Mouse (Mus musculus): Measurements from ENCODE around the gene Fer. TPM values are rescaled to one million over a fixed set of nuclear protein-coding genes. Genes with fewer than 3 reads are reported as not detected.
"Not testable (repeated sequence)": the region's sequence is repeated elsewhere in the genome, so short reads cannot be mapped to it uniquely, and the experiment has no call there.

Gene Fer
- polyA plus RNA-seq, 1 experiment from 2014 or later, result 12.6 TPM

DNA sequence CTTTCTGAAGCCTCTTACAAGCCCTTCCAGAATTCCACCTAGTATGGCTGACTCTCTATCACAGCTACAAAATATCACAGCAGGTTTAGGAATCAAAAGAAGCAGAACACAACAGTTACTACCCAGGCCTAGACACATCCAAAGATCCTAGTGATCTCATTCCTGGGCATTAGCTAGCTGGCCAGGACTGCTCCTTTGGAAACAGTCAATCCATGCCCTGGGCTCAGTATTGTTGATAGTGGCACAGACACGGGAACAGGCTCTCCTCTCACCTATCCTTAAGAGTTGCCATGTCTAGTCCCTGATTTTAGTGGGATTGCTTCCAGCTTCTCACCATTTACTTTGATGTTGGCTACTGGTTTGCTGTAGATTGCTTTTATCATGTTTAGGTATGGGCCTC is 20.6 kb upstream of the Fer start:
- no peak for TF ChIP-seq CTCF (IDR thresholded peaks at IDR 0.05; ENCODE audit: low read depth)
- Histone ChIP-seq H3K4me1 (replicated peaks; ENCODE audit: control insufficient read depth, insufficient read depth, low read length) (no peaks in the 10 kb centered on the region), H3K36me3 (ENCODE audit: control insufficient read depth, insufficient read depth) (no peaks in the 10 kb centered on the region), H3K9ac (ENCODE audit: low read depth, low read length) (no peak overlapping the region), H3K27me3 (replicated peaks; ENCODE audit: control insufficient read depth, insufficient read depth, low read length) (no peaks in the 10 kb centered on the region), H3K9me3 (ENCODE audit: control insufficient read depth) (0 out of 2 replicates have a peak, but pooled peaks cover 4% of the 10 kb centered on the region), H3K4me2 (replicated peaks; ENCODE audit: low read depth) (no peak overlapping the region), H3K4me3 (ENCODE audit: low read depth, low read length) (no peak overlapping the region), H3K27ac (ENCODE audit: low read depth, low read length) (no peak overlapping the region)
- no peak for ATAC-seq
- 87% methylated on average over 1 of the region's 1 CpGs for WGBS

DNA sequence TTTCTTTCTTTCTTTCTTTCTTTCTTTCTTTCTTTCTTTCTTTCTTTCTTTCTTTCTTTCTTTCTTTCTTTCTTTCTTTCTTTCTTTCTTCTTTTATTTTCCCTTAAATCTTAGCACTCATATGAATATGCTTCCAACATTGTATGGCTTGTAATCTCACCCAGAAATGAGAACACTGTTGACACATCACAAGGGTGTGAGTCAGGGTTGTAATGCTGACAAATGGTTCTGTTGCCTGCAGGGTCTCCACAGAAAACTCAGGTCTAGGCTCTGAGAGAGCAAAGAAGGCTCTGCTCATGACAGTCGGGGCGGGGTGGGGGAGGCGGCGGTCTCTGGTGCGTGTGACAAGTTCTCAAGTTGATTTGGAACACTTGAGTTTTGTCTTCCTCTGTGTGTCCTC is 17.9 kb upstream of the Fer start:
- Histone ChIP-seq H3K9me3 (ENCODE audit: control insufficient read depth) (0 out of 2 replicates have a peak, but pooled peaks cover under 1% of the 10 kb centered on the region), H3K9ac (ENCODE audit: low read depth, low read length) (no peak overlapping the region), H3K4me2 (replicated peaks; ENCODE audit: low read depth) (no peak overlapping the region), H3K27me3 (replicated peaks; ENCODE audit: control insufficient read depth, insufficient read depth, low read length) (no peaks in the 10 kb centered on the region), H3K27ac (ENCODE audit: low read depth, low read length) (no peak overlapping the region), H3K4me3 (ENCODE audit: low read depth, low read length) (no peak overlapping the region), H3K4me1 (replicated peaks; ENCODE audit: control insufficient read depth, insufficient read depth, low read length) (no peaks in the 10 kb centered on the region), H3K36me3 (ENCODE audit: control insufficient read depth, insufficient read depth) (no peaks in the 10 kb centered on the region)
- 74% methylated on average over 5 of the region's 5 CpGs for WGBS
- no peak for TF ChIP-seq CTCF (IDR thresholded peaks at IDR 0.05; ENCODE audit: low read depth)
- ATAC-seq, result no peak

DNA sequence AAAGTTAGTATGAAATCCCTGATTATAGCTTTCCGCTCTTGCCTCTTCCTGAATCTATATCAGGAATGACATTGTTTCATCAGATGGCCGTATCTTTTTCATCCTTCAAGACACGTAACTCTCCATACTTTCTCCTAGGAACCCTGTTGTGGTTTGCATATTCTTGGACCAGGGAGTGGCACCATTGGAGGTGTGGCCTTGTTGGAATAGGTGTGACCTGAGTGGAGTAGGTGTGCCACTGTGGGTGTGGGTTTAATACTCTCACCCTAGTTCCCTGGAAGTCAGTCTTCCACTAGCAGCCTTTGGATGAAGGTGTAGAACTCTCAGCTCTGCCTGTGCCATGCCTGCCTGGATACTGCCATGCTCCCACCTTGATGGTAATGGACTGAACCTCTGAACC is 17.1 kb upstream of the Fer start:
- not testable (repeated sequence) for H3K36me3 ChIP-seq (ENCODE audit: control insufficient read depth, insufficient read depth); H3K4me2 ChIP-seq (replicated peaks; ENCODE audit: low read depth); H3K4me1 ChIP-seq (replicated peaks; ENCODE audit: control insufficient read depth, insufficient read depth, low read length); H3K9me3 ChIP-seq (ENCODE audit: control insufficient read depth); ATAC-seq; H3K27ac ChIP-seq (ENCODE audit: low read depth, low read length); H3K27me3 ChIP-seq (replicated peaks; ENCODE audit: control insufficient read depth, insufficient read depth, low read length); H3K4me3 ChIP-seq (ENCODE audit: low read depth, low read length); H3K9ac ChIP-seq (ENCODE audit: low read depth, low read length)
- WGBS, result 90% methylated on average over 3 of the region's 3 CpGs

GRCm38 (mm10) chr17:63849151-63849550 is 13.7 kb upstream of the Fer start:
- H3K27ac ChIP-seq (ENCODE audit: low read depth, low read length), result no peak overlapping the region

DNA sequence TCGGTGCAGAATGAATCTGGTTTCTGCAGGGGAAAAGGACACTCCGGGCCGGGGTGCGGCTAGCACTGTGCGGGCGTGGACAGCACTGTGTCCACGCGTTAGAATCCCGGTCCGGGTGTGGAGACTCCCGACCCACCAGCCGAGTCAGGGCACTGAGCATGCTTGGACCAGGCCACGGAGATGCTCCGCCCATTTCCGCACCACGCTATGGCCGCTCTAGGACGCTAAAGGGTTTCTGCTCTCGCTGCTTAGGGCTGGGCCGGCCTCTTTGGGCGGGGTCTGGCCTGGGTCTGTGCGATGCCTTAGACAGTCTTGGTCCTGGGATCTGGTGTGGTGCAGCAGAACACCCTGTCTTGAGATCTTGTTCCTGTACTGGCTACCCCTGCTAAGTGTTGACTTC is 13.3 kb upstream of the Fer start:
- TF ChIP-seq CTCF (IDR thresholded peaks at IDR 0.05; ENCODE audit: low read depth), result no peak
- peak overlapping the region; percentile 41; the same call in 1 of the 2 replicates for H3K9ac ChIP-seq (ENCODE audit: low read depth, low read length)
- peak; percentile 94 for ATAC-seq
- no peaks in the 10 kb centered on the region for H3K9me3 ChIP-seq (ENCODE audit: control insufficient read depth)
- no peak overlapping the region for H3K27ac ChIP-seq (ENCODE audit: low read depth, low read length)
- H3K4me1 ChIP-seq (replicated peaks; ENCODE audit: control insufficient read depth, insufficient read depth, low read length), result no peaks in the 10 kb centered on the region
- H3K4me3 ChIP-seq (ENCODE audit: low read depth, low read length), result peak overlapping the region; percentile 59
- no peaks in the 10 kb centered on the region for H3K36me3 ChIP-seq (ENCODE audit: control insufficient read depth, insufficient read depth)
- peak overlapping the region; percentile 80 for H3K4me2 ChIP-seq (replicated peaks; ENCODE audit: low read depth)
- WGBS, result under 1% methylated on average over 22 of the region's 22 CpGs
- H3K27me3 ChIP-seq (replicated peaks; ENCODE audit: control insufficient read depth, insufficient read depth, low read length), result no peaks in the 10 kb centered on the region

More at GRCm38 (mm10) chr17:63849151-63849550, 13.7 kb upstream of the Fer start:
- Histone ChIP-seq H3K36me3 (ENCODE audit: control insufficient read depth, insufficient read depth) (no peaks in the 10 kb centered on the region), H3K27me3 (replicated peaks; ENCODE audit: control insufficient read depth, insufficient read depth, low read length) (no peaks in the 10 kb centered on the region), H3K9me3 (ENCODE audit: control insufficient read depth) (no peaks in the 10 kb centered on the region), H3K4me3 (ENCODE audit: low read depth, low read length) (peak overlapping the region; percentile 59), H3K4me2 (replicated peaks; ENCODE audit: low read depth) (peak overlapping the region; percentile 80), H3K9ac (ENCODE audit: low read depth, low read length) (peak overlapping the region; percentile 41; the same call in 1 of the 2 replicates), H3K4me1 (replicated peaks; ENCODE audit: control insufficient read depth, insufficient read depth, low read length) (no peaks in the 10 kb centered on the region)
- no peak for TF ChIP-seq CTCF (IDR thresholded peaks at IDR 0.05; ENCODE audit: low read depth)
- 2% methylated on average over 6 of the region's 6 CpGs for WGBS
- ATAC-seq, result peak; percentile 34; the same call in 1 of the 2 replicates

GRCm38 (mm10) chr17:63850016-63850415 is 12.8 kb upstream of the Fer start:
- H3K4me3 ChIP-seq (ENCODE audit: low read depth, low read length), result no peak overlapping the region
- H3K9ac ChIP-seq (ENCODE audit: low read depth, low read length), result no peak overlapping the region
- TF ChIP-seq CTCF (IDR thresholded peaks at IDR 0.05; ENCODE audit: low read depth), result no peak
- no peaks in the 10 kb centered on the region for H3K4me1 ChIP-seq (replicated peaks; ENCODE audit: control insufficient read depth, insufficient read depth, low read length)
- peak overlapping the region; percentile 80 for H3K4me2 ChIP-seq (replicated peaks; ENCODE audit: low read depth)
- 88% methylated on average over 9 of the region's 9 CpGs for WGBS
- no peak overlapping the region for H3K27ac ChIP-seq (ENCODE audit: low read depth, low read length)
- no peaks in the 10 kb centered on the region for H3K36me3 ChIP-seq (ENCODE audit: control insufficient read depth, insufficient read depth)
- no peak for ATAC-seq
- H3K9me3 ChIP-seq (ENCODE audit: control insufficient read depth), result no peaks in the 10 kb centered on the region
- H3K27me3 ChIP-seq (replicated peaks; ENCODE audit: control insufficient read depth, insufficient read depth, low read length), result no peaks in the 10 kb centered on the region

GRCm38 (mm10) chr17:63857023-63857544 is 5.8 kb upstream of the Fer start:
- no peaks in the 10 kb centered on the region for H3K9me3 ChIP-seq (ENCODE audit: control insufficient read depth)
- TF ChIP-seq CTCF (IDR thresholded peaks at IDR 0.05; ENCODE audit: low read depth), result no peak
- H3K27me3 ChIP-seq (replicated peaks; ENCODE audit: control insufficient read depth, insufficient read depth, low read length), result no peaks in the 10 kb centered on the region
- 91% methylated on average over 7 of the region's 7 CpGs for WGBS
- H3K9ac ChIP-seq (ENCODE audit: low read depth, low read length), result no peak overlapping the region
- H3K4me1 ChIP-seq (replicated peaks; ENCODE audit: control insufficient read depth, insufficient read depth, low read length), result no peaks in the 10 kb centered on the region
- no peak overlapping the region for H3K4me2 ChIP-seq (replicated peaks; ENCODE audit: low read depth)
- no peak for ATAC-seq
- H3K4me3 ChIP-seq (ENCODE audit: low read depth, low read length), result no peak overlapping the region
- no peak overlapping the region for H3K27ac ChIP-seq (ENCODE audit: low read depth, low read length)
- no peaks in the 10 kb centered on the region for H3K36me3 ChIP-seq (ENCODE audit: control insufficient read depth, insufficient read depth)

All from intestine, postnatal 0 days (tissue).